Mouse (Mus musculus) retina, postnatal 1 day (tissue): Measurements from ENCODE around the gene Mfsd4a.

Experiments used
- DNase-seq: peaks from one replicate; pipeline ENCODE4 v3.0.0-alpha.2; 2012

The Mfsd4a gene

GRCm38 (mm10) chr1:132065475-132066172 is 2.2 kb downstream of the Mfsd4a start:
- no peak for DNase-seq

- DNase-seq, result peak; percentile 57
These were observed 2.9 kb downstream of the Mfsd4a start for GRCm38 (mm10) chr1:132065001-132065400.

- DNase-seq, result no peak
These were observed 4.8 kb downstream of the Mfsd4a start for GRCm38 (mm10) chr1:132063096-132063495.

GRCm38 (mm10) chr1:132061750-132062541 is 5.9 kb downstream of the Mfsd4a start:
- DNase-seq, result no peak

- no peak for DNase-seq
These were observed 7.7 kb downstream of the Mfsd4a start for GRCm38 (mm10) chr1:132060036-132060769.

- no peak for DNase-seq
These were observed 9.3 kb downstream of the Mfsd4a start for GRCm38 (mm10) chr1:132058558-132058957.

- DNase-seq, result no peak
These were observed 12.7 kb downstream of the Mfsd4a start for GRCm38 (mm10) chr1:132055054-132055664.

- no peak for DNase-seq
These were observed 13.5 kb downstream of the Mfsd4a start for GRCm38 (mm10) chr1:132054387-132054786.

GRCm38 (mm10) chr1:132051746-132052145 is 16.1 kb downstream of the Mfsd4a start:
- peak; percentile 4 for DNase-seq

GRCm38 (mm10) chr1:132046143-132046735 is 21.6 kb downstream of the Mfsd4a start:
- DNase-seq, result peak; percentile 71

GRCm38 (mm10) chr1:132043759-132044158 is 24.1 kb downstream of the Mfsd4a start:
- no peak for DNase-seq

GRCm38 (mm10) chr1:132040201-132040621 is 27.7 kb downstream of the Mfsd4a start:
- no peak for DNase-seq

GRCm38 (mm10) chr1:132038753-132039152 is 29.1 kb downstream of the Mfsd4a start:
- DNase-seq, result no peak

GRCm38 (mm10) chr1:132037746-132038145 is 30.1 kb downstream of the Mfsd4a start:
- DNase-seq, result peak; percentile 6

GRCm38 (mm10) chr1:132032172-132032571 is 35.7 kb downstream of the Mfsd4a start:
- no peak for DNase-seq

- no peak for DNase-seq
These were observed 37.3 kb downstream of the Mfsd4a start for GRCm38 (mm10) chr1:132030574-132030973.

GRCm38 (mm10) chr1:132028413-132028812 is 39.4 kb downstream of the Mfsd4a start:
- no peak for DNase-seq

- DNase-seq, result no peak
These were observed 39.9 kb downstream of the Mfsd4a start for GRCm38 (mm10) chr1:132027978-132028377.

- DNase-seq, result no peak
These were observed 40.8 kb downstream of the Mfsd4a start for GRCm38 (mm10) chr1:132026925-132027646.

- no peak for DNase-seq
These were observed 45.8 kb downstream of the Mfsd4a start for GRCm38 (mm10) chr1:132022107-132022506.

- DNase-seq, result no peak
These were observed 48.0 kb downstream of the Mfsd4a start for GRCm38 (mm10) chr1:132019876-132020275.

- no peak for DNase-seq
These were observed 51.2 kb downstream of the Mfsd4a start for GRCm38 (mm10) chr1:132016691-132017090.
